Mouse (Mus musculus) urinary bladder, adult 2 months (tissue): ENCODE data around the gene Il17d. TPM values are rescaled to one million over a fixed set of nuclear protein-coding genes. Genes with fewer than 3 reads are reported as not detected.

Experiments
- polyA plus RNA-seq: library from polyadenylated mRNA; depleted of rRNA; stranded (reverse); fragments of >200 nt; gene quantifications from 2 replicates; pipeline ENCODE4 v1.2.3, GENCODE M21; 2012; rRNA removed

Gene Il17d
- polyA plus RNA-seq, 1 experiment, result 21.4 TPM

Other genes starting within 250 kb of the Il17d start
- gene Cryl1, start 126.2 kb upstream of the Il17d start, polyA plus RNA-seq, result 52.6 and 67.9 TPM in 2 replicates
- 10.1 and 11.5 TPM in 2 replicates for gene Ift88, start 100.7 kb upstream of the Il17d start, polyA plus RNA-seq
- 30.9 and 34.9 TPM in 2 replicates for gene Eef1akmt1, start 46.8 kb downstream of the Il17d start, polyA plus RNA-seq
- gene Xpo4, start 140.7 kb downstream of the Il17d start, polyA plus RNA-seq, result 7.6 and 8.8 TPM in 2 replicates
- not detected in 2 replicates for gene Gm49361, start 221.3 kb downstream of the Il17d start, polyA plus RNA-seq
- 35.2 and 35.9 TPM in 2 replicates for gene Lats2, start 233.6 kb downstream of the Il17d start, polyA plus RNA-seq